Mouse (Mus musculus) right cerebral cortex, postnatal 10 days (tissue): ENCODE measurements around the gene Tmbim6.
"Not testable (repeated sequence)": the region's sequence is repeated elsewhere in the genome, so short reads cannot be mapped to it uniquely, and the experiment has no call there.

Source experiments
- DNase-seq, 2 experiments: peaks; one replicate each; pipeline ENCODE4 v3.0.0; 2021; ENCODE audit warnings: low spot score in 2 of 2

The Tmbim6 gene

GRCm38 (mm10) chr15:99384071-99384470 is 8.6 kb upstream of the Tmbim6 start:
- DNase-seq: no peak

DNA sequence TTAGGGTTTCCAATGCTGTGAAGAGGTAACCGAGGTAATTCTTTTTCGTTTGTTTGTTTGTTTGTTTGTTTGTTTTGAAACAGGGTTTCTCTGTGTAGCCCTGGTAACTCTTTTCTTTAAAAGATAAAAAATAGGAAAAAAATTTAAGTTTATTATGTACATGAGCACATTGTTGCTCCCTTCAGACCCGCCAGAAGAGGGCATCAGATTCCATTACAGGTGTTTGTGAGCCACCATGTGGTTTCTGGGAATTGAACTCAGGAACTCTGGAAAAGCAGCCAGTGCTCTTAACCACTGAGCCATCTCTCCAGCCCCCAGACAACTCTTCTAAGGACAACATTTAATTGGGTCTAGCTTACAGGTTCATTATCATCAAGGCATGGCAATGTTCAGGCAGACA is 6.6 kb upstream of the Tmbim6 start:
- not testable (repeated sequence) for DNase-seq

GRCm38 (mm10) chr15:99386796-99387195 is 5.9 kb upstream of the Tmbim6 start:
- no peak for DNase-seq

GRCm38 (mm10) chr15:99387976-99388375 is 4.7 kb upstream of the Tmbim6 start:
- DNase-seq: no peak

GRCm38 (mm10) chr15:99390472-99391401 is 1.9 kb upstream of the Tmbim6 start:
- DNase-seq: no peak

DNA sequence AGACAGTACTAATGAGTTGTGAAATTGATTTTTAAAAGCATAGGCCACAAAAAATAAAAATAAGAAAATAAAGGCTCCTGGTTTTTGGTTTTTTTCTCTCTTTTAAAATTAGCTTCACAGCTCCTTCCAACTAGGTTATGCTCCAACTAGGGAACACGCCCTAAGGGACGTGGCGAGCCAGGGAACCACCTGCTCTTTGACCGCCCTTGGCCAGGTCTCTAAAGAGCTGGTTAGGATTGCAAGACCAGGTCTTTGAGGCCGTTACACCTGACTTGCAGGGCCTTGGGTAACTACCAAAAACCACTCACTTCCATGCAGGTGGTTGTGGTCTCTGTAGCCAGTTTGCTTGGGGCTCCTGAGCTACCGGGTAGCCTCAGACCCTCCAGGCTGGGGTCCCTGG is 707 bp upstream of the Tmbim6 start:
- no peak for DNase-seq

DNA sequence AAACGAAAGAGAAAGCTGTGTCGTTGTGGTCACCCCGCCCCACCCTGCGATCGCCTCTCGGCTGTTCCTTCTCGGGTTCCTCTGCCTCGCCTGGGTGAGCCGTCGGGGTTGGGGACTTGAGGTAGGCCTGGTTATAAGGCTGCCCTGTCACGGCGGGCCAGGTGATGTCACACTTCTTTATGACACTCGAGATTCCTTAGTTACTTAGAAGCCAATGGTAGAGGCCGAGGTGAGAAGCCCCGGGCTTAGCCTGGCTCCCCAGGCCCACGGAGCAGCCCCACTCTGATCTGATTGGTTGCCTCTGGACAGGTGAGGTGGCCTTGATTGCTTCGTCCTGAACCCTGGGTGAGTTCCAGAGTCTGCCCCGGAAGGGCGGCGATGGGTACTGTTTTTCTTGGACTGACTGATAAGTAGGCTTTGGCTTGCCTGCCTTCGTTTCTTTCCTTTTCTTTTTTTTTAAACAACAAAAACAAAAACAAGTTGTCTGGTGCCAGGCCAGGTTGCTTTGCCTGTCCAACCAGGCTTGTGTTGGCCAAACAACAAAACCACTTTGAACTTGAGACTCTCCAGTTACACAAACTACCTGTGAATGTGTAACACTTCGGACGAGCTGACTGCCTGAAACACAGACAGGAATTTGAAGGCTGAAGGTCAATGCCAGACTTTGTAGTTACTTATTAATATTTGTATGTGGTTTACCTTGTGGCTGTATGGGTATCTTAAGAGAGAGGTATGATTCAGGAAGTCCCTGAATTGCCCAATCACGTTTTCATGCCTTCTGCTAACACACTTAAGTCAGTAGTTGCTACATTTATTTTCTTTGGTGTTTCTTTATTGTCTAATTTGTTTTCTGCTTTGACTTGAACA is 937 bp downstream of the Tmbim6 start:
- peak in 1 of 2 experiments; percentile 43 for DNase-seq

DNA sequence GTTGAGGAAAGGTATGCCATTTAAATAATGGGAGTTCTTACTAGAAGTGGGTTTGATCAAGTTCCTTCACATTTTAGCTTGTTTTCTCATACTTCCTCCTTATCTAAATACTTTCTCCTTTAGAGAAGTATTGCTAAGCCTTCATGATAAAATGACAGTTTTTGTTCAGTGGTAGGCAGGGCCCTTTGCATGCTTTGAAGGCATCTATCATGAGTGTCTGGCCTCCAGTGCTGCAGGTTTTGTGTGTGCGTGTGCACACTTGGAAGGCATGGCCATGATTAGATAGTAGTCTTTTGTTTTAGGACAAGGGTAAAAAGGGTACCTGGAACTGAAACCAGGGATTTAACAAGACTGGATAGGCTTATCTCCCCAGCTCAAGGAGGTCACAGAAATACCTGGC is 3.8 kb downstream of the Tmbim6 start:
- DNase-seq: no peak

GRCm38 (mm10) chr15:99396875-99397274 is 4.2 kb downstream of the Tmbim6 start:
- no peak for DNase-seq

DNA sequence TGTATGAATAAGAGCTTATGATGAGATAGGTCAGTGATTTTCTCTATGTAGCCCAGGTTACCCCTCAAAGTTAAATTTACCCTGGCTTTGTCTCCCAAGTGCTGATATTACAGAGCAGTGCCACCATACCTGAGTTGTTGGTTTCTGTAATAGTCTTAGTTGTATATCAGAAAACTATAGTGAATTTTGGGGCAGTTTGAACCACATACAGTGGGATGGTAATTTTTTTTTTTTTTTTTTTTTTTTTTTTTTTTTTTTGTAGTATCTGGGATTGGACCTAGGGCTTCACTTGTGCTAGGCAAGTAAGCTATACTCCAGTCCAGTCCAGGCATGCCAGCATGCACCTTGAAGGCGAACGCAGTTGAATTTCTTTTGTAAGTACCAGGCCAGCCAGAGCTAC is 4.9 kb downstream of the Tmbim6 start:
- no peak for DNase-seq

- DNase-seq: no peak
These were observed 7.0 kb downstream of the Tmbim6 start for GRCm38 (mm10) chr15:99399503-99400245.

DNA sequence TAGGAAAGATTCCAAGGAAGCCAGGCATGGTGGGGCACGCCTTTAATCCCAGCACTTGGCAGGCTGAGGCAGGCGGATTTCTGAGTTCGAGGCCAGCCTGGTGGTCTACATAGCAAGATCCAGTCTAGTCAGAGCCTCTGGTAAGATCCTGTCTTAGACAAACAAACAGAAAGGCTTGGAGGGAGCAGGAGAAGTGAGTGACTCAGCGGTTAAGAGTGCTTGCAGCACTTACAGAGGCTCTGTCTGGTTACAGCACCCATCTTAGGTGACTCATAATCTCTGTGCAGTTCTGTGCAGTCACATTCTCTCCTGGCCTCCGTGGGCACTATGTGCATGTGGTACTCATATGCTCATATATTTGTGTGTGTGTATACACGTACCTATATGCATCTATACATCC is 7.9 kb downstream of the Tmbim6 start:
- DNase-seq: no peak

DNA sequence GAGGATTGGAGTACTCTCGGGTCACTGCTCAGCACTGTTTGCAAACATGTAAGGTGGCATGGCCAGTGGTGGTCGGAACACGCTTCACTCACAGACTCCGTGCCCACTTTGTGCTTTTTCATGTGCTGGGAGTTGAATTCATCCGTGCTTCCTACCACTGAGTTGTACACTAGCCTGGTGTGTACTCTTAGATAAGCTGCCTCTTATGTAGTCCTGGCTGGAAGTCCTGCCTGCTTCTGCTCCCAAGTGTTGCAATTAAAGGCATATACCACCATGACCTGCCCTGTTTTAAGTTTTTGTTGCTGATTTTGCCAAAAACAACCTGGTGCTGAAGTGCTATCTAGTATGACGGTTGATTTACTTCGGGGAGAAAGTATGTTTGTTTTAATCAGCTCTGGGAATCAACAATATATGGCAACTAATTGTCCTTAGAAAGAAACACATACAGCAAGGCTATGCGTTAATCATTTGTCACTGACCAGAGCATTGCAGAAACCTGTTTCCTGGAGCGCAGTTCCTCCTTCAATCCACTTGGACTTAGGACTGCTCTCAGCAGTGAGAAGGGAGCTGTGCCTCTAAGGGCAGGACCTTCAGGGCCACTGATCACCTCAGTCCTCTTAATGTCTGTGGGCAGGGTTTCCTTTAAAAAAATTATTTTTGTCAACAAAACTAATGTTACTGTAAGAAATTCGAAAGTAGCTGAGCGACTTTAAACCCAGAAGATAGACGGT is 10.6 kb downstream of the Tmbim6 start:
- no peak for DNase-seq

DNA sequence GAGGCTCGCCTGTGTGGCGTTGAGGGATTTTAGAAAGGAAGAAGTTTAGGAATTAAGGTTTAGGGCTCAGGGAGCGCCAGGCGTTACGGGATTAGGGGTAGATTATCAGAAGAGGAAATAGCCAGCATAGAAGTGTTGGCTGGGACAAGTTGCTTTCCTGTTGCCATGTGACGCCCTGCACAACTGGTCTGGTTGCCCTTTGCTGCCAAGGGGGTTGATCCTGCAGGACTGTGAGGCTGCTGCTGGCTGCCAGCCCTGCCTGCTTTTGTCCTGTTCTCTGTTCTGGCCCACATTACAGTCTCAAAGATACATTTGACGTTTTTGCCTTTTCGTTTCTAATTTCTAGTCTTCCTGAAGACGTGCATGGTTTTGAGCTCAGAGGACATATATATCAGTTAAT is 12.5 kb downstream of the Tmbim6 start:
- no peak for DNase-seq

DNA sequence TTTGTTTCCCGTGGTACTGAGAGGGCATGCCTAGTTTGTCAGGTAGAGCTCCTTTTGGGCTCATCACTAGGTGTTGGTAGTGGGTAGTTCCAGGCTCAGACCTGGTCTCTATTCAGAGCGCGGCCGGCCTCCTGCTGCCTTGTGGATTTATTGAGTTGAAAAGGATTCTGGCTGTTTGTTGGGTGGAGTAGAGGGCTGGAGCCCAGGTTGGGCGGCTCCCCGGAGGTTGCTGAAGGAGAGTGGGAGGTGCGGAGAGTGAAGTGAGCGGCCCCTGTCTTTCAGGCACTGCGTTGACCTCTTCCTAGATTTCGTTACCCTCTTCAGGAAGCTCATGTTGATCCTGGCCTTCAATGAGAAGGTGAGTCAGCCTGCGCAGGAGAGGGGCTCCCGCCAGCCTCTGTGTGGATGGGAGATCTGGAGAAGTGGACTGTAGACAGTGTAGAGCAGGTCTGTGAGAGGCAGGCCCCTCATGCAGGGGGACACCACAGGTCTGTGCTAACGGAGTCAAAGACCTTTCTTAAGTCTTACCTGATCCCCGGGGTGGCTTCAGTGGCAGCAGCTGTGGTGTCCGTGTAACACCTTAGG is 14.4 kb downstream of the Tmbim6 start:
- no peak for DNase-seq

DNA sequence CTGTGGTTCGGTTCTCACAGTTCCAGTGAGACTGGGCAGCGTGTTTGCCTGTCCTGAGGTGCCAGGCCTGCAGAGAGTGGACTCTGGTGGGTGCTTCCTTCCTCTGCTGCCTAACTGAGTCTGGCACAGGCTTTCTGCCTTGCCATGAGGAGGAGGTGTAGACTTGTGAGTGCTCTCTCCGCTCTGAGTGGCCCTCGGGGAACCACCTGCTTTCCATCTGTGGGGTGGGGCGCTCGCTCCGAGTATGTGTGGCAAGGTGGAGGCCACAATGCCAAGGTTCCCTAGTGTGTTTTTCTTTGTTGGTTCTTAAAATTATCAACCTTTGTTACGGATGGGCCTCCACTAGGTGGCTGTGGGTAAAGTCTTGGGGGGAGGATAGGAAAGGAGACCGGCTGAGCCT is 16.2 kb downstream of the Tmbim6 start:
- no peak for DNase-seq

GRCm38 (mm10) chr15:99411747-99412146 is 19.1 kb downstream of the Tmbim6 start:
- DNase-seq: no peak

DNA sequence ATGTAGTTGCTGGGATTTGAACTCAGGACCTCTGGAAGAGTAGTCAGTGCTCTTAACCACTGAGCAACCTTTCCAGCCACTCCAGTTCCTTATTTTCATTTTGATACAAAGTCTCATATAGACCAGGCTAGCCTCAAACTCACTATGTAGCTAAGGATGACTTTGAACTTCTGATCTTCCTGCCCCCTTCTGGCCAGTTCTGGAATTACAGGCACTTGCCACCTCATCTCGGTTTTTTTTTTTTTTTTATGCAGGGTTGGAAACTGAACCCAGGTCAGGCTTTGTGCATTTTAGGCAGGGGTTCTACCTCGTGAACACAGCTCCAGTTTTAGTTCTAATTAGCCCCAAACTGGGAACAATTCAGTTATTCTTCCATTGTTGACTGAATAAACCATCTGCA is 23.1 kb downstream of the Tmbim6 start:
- peak in 1 of 2 experiments; percentile 65 for DNase-seq

- peak; percentile 80 to 83 for DNase-seq
These were observed 23.7 kb downstream of the Tmbim6 start for GRCm38 (mm10) chr15:99416348-99416882.

DNA sequence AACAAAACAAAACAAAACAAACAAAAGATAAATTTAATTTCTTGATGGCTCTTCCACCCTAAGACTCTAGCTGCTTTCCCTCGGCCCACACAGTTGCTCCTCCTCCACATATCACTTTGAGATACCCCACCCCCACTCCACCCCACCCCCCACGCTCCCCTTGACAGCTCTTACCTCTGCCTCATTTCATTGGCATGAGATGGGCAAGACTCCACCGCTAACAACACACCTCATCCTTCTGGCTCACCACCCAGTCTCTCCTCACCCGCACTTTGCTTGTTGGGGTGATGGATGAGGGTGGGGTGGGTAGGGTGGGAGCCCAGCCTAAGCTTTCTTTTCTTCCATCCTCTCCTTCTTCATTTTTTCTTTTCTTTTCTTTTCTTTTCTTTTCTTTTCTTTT is 24.3 kb downstream of the Tmbim6 start:
- no peak for DNase-seq
